Mouse (Mus musculus): ENCODE measurements around the gene Fkbp9.
A peak's percentile ranks its signal among the peaks of the same experiment; 100 is the strongest.

The Fkbp9 gene

GRCm38 (mm10) chr6:56837621-56838020, 5.8 kb downstream of the Fkbp9 start:
- no peak for DNase-seq (ENCODE audit: low read depth, low spot score)

GRCm38 (mm10) chr6:56843229-56843628, 11.4 kb downstream of the Fkbp9 start:
- DNase-seq (ENCODE audit: low read depth, low spot score) = no peak

GRCm38 (mm10) chr6:56844365-56844764, 12.5 kb downstream of the Fkbp9 start:
- DNase-seq (ENCODE audit: low read depth, low spot score) = no peak

- DNase-seq (ENCODE audit: low read depth, low spot score) = no peak
Measured at GRCm38 (mm10) chr6:56848974-56849373, 17.1 kb downstream of the Fkbp9 start.

GRCm38 (mm10) chr6:56850315-56850714, 18.5 kb downstream of the Fkbp9 start:
- DNase-seq (ENCODE audit: low read depth, low spot score) = peak; percentile 36

GRCm38 (mm10) chr6:56854803-56855202, 22.9 kb downstream of the Fkbp9 start:
- DNase-seq (ENCODE audit: low read depth, low spot score) = no peak

GRCm38 (mm10) chr6:56856748-56857147, 24.9 kb downstream of the Fkbp9 start:
- no peak for DNase-seq (ENCODE audit: low read depth, low spot score)

GRCm38 (mm10) chr6:56860205-56860848, 28.5 kb downstream of the Fkbp9 start:
- DNase-seq (ENCODE audit: low read depth, low spot score) = no peak

- peak; percentile 53 for DNase-seq (ENCODE audit: low read depth, low spot score)
Measured at GRCm38 (mm10) chr6:56866899-56867298, 35.0 kb downstream of the Fkbp9 start.

- DNase-seq (ENCODE audit: low read depth, low spot score) = peak; percentile 39
Measured at GRCm38 (mm10) chr6:56868565-56868964, 36.7 kb downstream of the Fkbp9 start.

- no peak for DNase-seq (ENCODE audit: low read depth, low spot score)
Measured at GRCm38 (mm10) chr6:56870027-56870426, 38.2 kb downstream of the Fkbp9 start.

- no peak for DNase-seq (ENCODE audit: low read depth, low spot score)
Measured at GRCm38 (mm10) chr6:56876870-56877269, 45.0 kb downstream of the Fkbp9 start.

- DNase-seq (ENCODE audit: low read depth, low spot score) = peak; percentile 17
Measured at GRCm38 (mm10) chr6:56877985-56878384, 46.1 kb downstream of the Fkbp9 start.

GRCm38 (mm10) chr6:56879352-56879955, 47.6 kb downstream of the Fkbp9 start:
- no peak for DNase-seq (ENCODE audit: low read depth, low spot score)

- DNase-seq (ENCODE audit: low read depth, low spot score) = no peak
Measured at GRCm38 (mm10) chr6:56888561-56888960, 56.7 kb downstream of the Fkbp9 start.

GRCm38 (mm10) chr6:56890762-56891161, 58.9 kb downstream of the Fkbp9 start:
- no peak for DNase-seq (ENCODE audit: low read depth, low spot score)

GRCm38 (mm10) chr6:56899601-56900000, 67.7 kb downstream of the Fkbp9 start:
- no peak for DNase-seq (ENCODE audit: low read depth, low spot score)

- DNase-seq (ENCODE audit: low read depth, low spot score) = no peak
Measured at GRCm38 (mm10) chr6:56901336-56901735, 69.5 kb downstream of the Fkbp9 start.

GRCm38 (mm10) chr6:56901824-56902386, 70.0 kb downstream of the Fkbp9 start:
- peak; percentile 83 for DNase-seq (ENCODE audit: low read depth, low spot score)

GRCm38 (mm10) chr6:56902606-56903520, 71.0 kb downstream of the Fkbp9 start:
- DNase-seq (ENCODE audit: low read depth, low spot score) = no peak

- DNase-seq (ENCODE audit: low read depth, low spot score) = no peak
Measured at GRCm38 (mm10) chr6:56903831-56904230, 72.0 kb downstream of the Fkbp9 start.

- DNase-seq (ENCODE audit: low read depth, low spot score) = no peak
Measured at GRCm38 (mm10) chr6:56904330-56904729, 72.5 kb downstream of the Fkbp9 start.

Measured in ES-CJ7 (cell line).